Comparison of ENCODE assay signal across 12 mouse cellular contexts in genomic region chr8:40005207-40005837, GRCm38 (mm10).
"Had no signal": no experiment of that assay in that cellular context is flagged by ENCODE, and none has a peak within 500 bp of the region (broad histone marks: within the 10 kb centered on the region; RNA-seq: fewer than 3 reads in every experiment).

No protein-coding gene starts in this region.

- H3K4me3 ChIP-seq: left cerebral cortex, adult 2 months; limb, embryonic 10.5 days; midbrain, embryonic 12.5 days; stomach, embryonic 15.5 days had no signal

- H3K27me3 ChIP-seq: midbrain, embryonic 12.5 days; stomach, embryonic 15.5 days had no signal

- H3K4me1 ChIP-seq: limb, embryonic 10.5 days; midbrain, embryonic 12.5 days; stomach, embryonic 15.5 days had no signal

- H3K9me3 ChIP-seq: limb, embryonic 10.5 days; midbrain, embryonic 12.5 days; stomach, embryonic 15.5 days had no signal

- H3K4me2 ChIP-seq: liver, embryonic 11.5 days; lung, embryonic 14.5 days; midbrain, embryonic 12.5 days; stomach, embryonic 15.5 days had no signal

- H3K27ac ChIP-seq: left cerebral cortex, adult 2 months; limb, embryonic 10.5 days; midbrain, embryonic 12.5 days; stomach, embryonic 15.5 days had no signal

- H3K36me3 ChIP-seq: limb, embryonic 10.5 days; midbrain, embryonic 12.5 days; stomach, embryonic 15.5 days had no signal

- ATAC-seq: midbrain, embryonic 16.5 days had no signal

- H3K9ac ChIP-seq: lung, embryonic 14.5 days; midbrain, embryonic 12.5 days; stomach, embryonic 15.5 days had no signal

- DNase-seq: kidney, postnatal 25 days; lung, embryonic 14.5 days; lung, postnatal 10 days; lung, postnatal 4 days; right cerebral cortex, postnatal 14 days; thymus, postnatal 36 days had no signal
